9 mouse cellular contexts compared by ENCODE assay signal in genomic region chr9:37528225-37528970, GRCm38 (mm10). TPM values are rescaled to one million over a fixed set of nuclear protein-coding genes. Genes with fewer than 3 reads are reported as not detected.
DNase-seq lines count a peak whose midpoint lies in the region; ATAC-seq and TF ChIP-seq lines count a peak whose summit lies in the region.
"Had no signal": no experiment of that assay in that cellular context is flagged by ENCODE, and none has a peak within 500 bp of the region (broad histone marks: within the 10 kb centered on the region; RNA-seq: fewer than 3 reads in every experiment).

No protein-coding gene starts in this region.

- peaks cover 42% of the 10 kb centered on the region for H3K4me1 ChIP-seq in forebrain, embryonic 10.5 days
- H3K4me1 ChIP-seq in forebrain, embryonic 16.5 days (replicated peaks; ENCODE audit: control insufficient read depth, insufficient read depth, low read length): peaks cover 17% of the 10 kb centered on the region
- no peaks in the 10 kb centered on the region for H3K4me1 ChIP-seq in heart, postnatal 0 days (ENCODE audit: control insufficient read depth, insufficient read depth)
- H3K4me1 ChIP-seq in limb, embryonic 11.5 days (ENCODE audit: control insufficient read depth, insufficient read depth, low read length): peaks cover 17% of the 10 kb centered on the region
- H3K4me1 ChIP-seq in midbrain, postnatal 0 days (ENCODE audit: insufficient read depth, low read length): peaks cover 11% of the 10 kb centered on the region; the same call in 1 of the 2 replicates

- TF ChIP-seq EP300 in heart, postnatal 0 days (IDR thresholded peaks at IDR 0.05; ENCODE audit: low read depth): peak; percentile 94

- intact Hi-C loops in left cerebral cortex, postnatal 14 days (cut with DNase I): no loop called here

- H3K27ac ChIP-seq in forebrain, embryonic 10.5 days: no peak overlapping the region
- H3K27ac ChIP-seq in forebrain, embryonic 16.5 days (ENCODE audit: low read length): no peak overlapping the region
- peak overlapping the region; percentile 91 for H3K27ac ChIP-seq in heart, postnatal 0 days (ENCODE audit: low read depth)
- H3K27ac ChIP-seq in limb, embryonic 11.5 days (replicated peaks; ENCODE audit: low read depth, low read length): no peak overlapping the region
- H3K27ac ChIP-seq in midbrain, postnatal 0 days (ENCODE audit: low read depth, low read length): no peak overlapping the region

- no peak overlapping the region for H3K9ac ChIP-seq in forebrain, embryonic 16.5 days (replicated peaks; ENCODE audit: low read depth, low read length)
- peak overlapping the region; percentile 65 for H3K9ac ChIP-seq in heart, postnatal 0 days (replicated peaks; ENCODE audit: low read depth, low read length)
- no peak overlapping the region for H3K9ac ChIP-seq in limb, embryonic 11.5 days (ENCODE audit: low read length)
- no peak overlapping the region for H3K9ac ChIP-seq in midbrain, postnatal 0 days (replicated peaks; ENCODE audit: low read length, poor library complexity, severe bottlenecking)

- peaks cover 30% of the 10 kb centered on the region for H3K36me3 ChIP-seq in forebrain, embryonic 10.5 days (replicated peaks)
- H3K36me3 ChIP-seq in forebrain, embryonic 16.5 days (ENCODE audit: control insufficient read depth, insufficient read depth): peaks cover 2% of the 10 kb centered on the region; the same call in 1 of the 2 replicates
- peaks cover 2% of the 10 kb centered on the region; the same call in 1 of the 2 replicates for H3K36me3 ChIP-seq in heart, postnatal 0 days (replicated peaks; ENCODE audit: control insufficient read depth, insufficient read depth, low read length)
- H3K36me3 ChIP-seq in limb, embryonic 11.5 days (ENCODE audit: control insufficient read depth, insufficient read depth, low read length): no peaks in the 10 kb centered on the region
- H3K36me3 ChIP-seq in midbrain, postnatal 0 days (ENCODE audit: insufficient read depth, low read length): peaks cover 9% of the 10 kb centered on the region

- H3K27me3 ChIP-seq in forebrain, embryonic 10.5 days (ENCODE audit: poor library complexity, severe bottlenecking): peaks cover 84% of the 10 kb centered on the region
- peaks cover 46% of the 10 kb centered on the region for H3K27me3 ChIP-seq in forebrain, embryonic 16.5 days (replicated peaks; ENCODE audit: control insufficient read depth, insufficient read depth, low read length)
- H3K27me3 ChIP-seq in heart, postnatal 0 days (ENCODE audit: control insufficient read depth, insufficient read depth, low read length): peaks cover 15% of the 10 kb centered on the region; the same call in 1 of the 2 replicates
- H3K27me3 ChIP-seq in limb, embryonic 11.5 days (ENCODE audit: control insufficient read depth, insufficient read depth, low read length): peaks cover 60% of the 10 kb centered on the region
- peaks cover 30% of the 10 kb centered on the region for H3K27me3 ChIP-seq in midbrain, postnatal 0 days (ENCODE audit: insufficient read depth, low read length)

- H3K4me3 ChIP-seq in forebrain, embryonic 10.5 days: peak overlapping the region; percentile 46
- H3K4me3 ChIP-seq in forebrain, embryonic 16.5 days (replicated peaks; ENCODE audit: low read length): no peak overlapping the region
- H3K4me3 ChIP-seq in heart, postnatal 0 days (ENCODE audit: low read depth, low read length): peak overlapping the region; percentile 47
- H3K4me3 ChIP-seq in limb, embryonic 11.5 days (ENCODE audit: low read depth, low read length): peak overlapping the region; percentile 9; the same call in 1 of the 2 replicates
- peak overlapping the region; percentile 5; the same call in 1 of the 2 replicates for H3K4me3 ChIP-seq in midbrain, postnatal 0 days (ENCODE audit: low read depth, low read length)
- H3K4me3 ChIP-seq: erythroblast, embryonic 14.5 days had no signal

- no peak overlapping the region for H3K4me2 ChIP-seq in forebrain, embryonic 16.5 days (ENCODE audit: low read length)
- H3K4me2 ChIP-seq in heart, postnatal 0 days (ENCODE audit: low read depth, low read length): peak overlapping the region; percentile 74
- H3K4me2 ChIP-seq in limb, embryonic 11.5 days (ENCODE audit: low read depth, severe bottlenecking): no peak overlapping the region
- no peak overlapping the region for H3K4me2 ChIP-seq in midbrain, postnatal 0 days (ENCODE audit: low read depth, low read length, poor library complexity, severe bottlenecking)

- no peak for TF ChIP-seq CTCF in heart, postnatal 0 days (IDR thresholded peaks at IDR 0.05; ENCODE audit: low read depth)
- no peak for TF ChIP-seq CTCF in midbrain, postnatal 0 days (IDR thresholded peaks at IDR 0.05)

- peaks cover 7% of the 10 kb centered on the region; the same call in 1 of the 2 replicates for H3K9me3 ChIP-seq in forebrain, embryonic 10.5 days
- no peaks in the 10 kb centered on the region for H3K9me3 ChIP-seq in forebrain, embryonic 16.5 days (ENCODE audit: control insufficient read depth, low read length)
- no peaks in the 10 kb centered on the region for H3K9me3 ChIP-seq in heart, postnatal 0 days (replicated peaks; ENCODE audit: control insufficient read depth, low read length)
- H3K9me3 ChIP-seq in limb, embryonic 11.5 days (ENCODE audit: control insufficient read depth, low read length): no peaks in the 10 kb centered on the region
- H3K9me3 ChIP-seq in midbrain, postnatal 0 days (ENCODE audit: low read length): no peaks in the 10 kb centered on the region

- WGBS in forebrain, embryonic 10.5 days: 18% methylated on average over 9 of the region's 9 CpGs
- 31% methylated on average over 9 of the region's 9 CpGs for WGBS in forebrain, embryonic 16.5 days
- 37% methylated on average over 9 of the region's 9 CpGs for whole genome bisulfite sequencing in heart, postnatal 0 days
- WGBS in limb, embryonic 11.5 days: 20% methylated on average over 9 of the region's 9 CpGs
- WGBS in midbrain, postnatal 0 days: 36% methylated on average over 9 of the region's 9 CpGs

- DNase-seq in forebrain, embryonic 10.5 days (ENCODE audit: extremely low spot score, low spot score): no peak
- peak; percentile 39 for DNase-seq in heart, postnatal 0 days (ENCODE audit: low spot score)
- DNase-seq in limb, embryonic 11.5 days (ENCODE audit: low spot score): peak; percentile 23
- no peak for DNase-seq in midbrain, postnatal 0 days (ENCODE audit: low spot score)
- DNase-seq in MN1 (ENCODE audit: low spot score): no peak
- no peak for DNase-seq in left cerebral cortex, postnatal 14 days (ENCODE audit: low spot score in 2 of 2)
- no peak for DNase-seq in urinary bladder, postnatal 14 days (ENCODE audit: low spot score)

- no peak for ATAC-seq in forebrain, embryonic 16.5 days
- ATAC-seq in heart, postnatal 0 days (ENCODE audit: insufficient read depth, low read depth): no peak
- no peak for ATAC-seq in limb, embryonic 11.5 days (ENCODE audit: insufficient number of reproducible peaks, low FRiP score, low TSS enrichment, low read depth)
- no peak for ATAC-seq in midbrain, postnatal 0 days (ENCODE audit: low FRiP score)

RNA-seq across cellular contexts. Expression of gene Esam, which starts 0.5 kb away (rescaled TPM):
- 26.9 and 27.0 TPM in 2 replicates for polyA plus RNA-seq in forebrain, embryonic 10.5 days (2016; fragmentation: Nextera tagmentation; extraction: Ambion mirVana)
- polyA plus RNA-seq in forebrain, embryonic 16.5 days (2015; fragmentation: Nextera tagmentation; extraction: Ambion mirVana): 42.4 and 44.6 TPM in 2 replicates
- 115 and 117 TPM in 2 replicates for total RNA-seq in heart, postnatal 0 days (2014; rRNA removed; ENCODE audit: low replicate concordance)
- polyA plus RNA-seq in heart, postnatal 0 days (2015; fragmentation: Nextera tagmentation; extraction: Ambion mirVana): 82.6 and 83.4 TPM in 2 replicates
- polyA plus RNA-seq in limb, embryonic 11.5 days (2014; fragmentation: Nextera tagmentation; extraction: Ambion mirVana): 27.4 and 30.4 TPM in 2 replicates
- total RNA-seq in midbrain, postnatal 0 days (2014; rRNA removed): 29.1 and 39.3 TPM in 2 replicates
- 35.1 and 38.6 TPM in 2 replicates for polyA plus RNA-seq in midbrain, postnatal 0 days (2015; fragmentation: Nextera tagmentation; extraction: Ambion mirVana)
- total RNA-seq in left cerebral cortex, postnatal 14 days (2021): 10 to 100 TPM; 28.8 to 34.2 TPM
- polyA plus RNA-seq: erythroblast, embryonic 14.5 days had no signal

RNA-seq across cellular contexts. Expression of gene Vsig2, which starts 10.7 kb away (rescaled TPM):
- polyA plus RNA-seq in forebrain, embryonic 10.5 days (2016; fragmentation: Nextera tagmentation; extraction: Ambion mirVana): 0.29 and 0.47 TPM in 2 replicates
- 0.86 and 0.89 TPM in 2 replicates for polyA plus RNA-seq in forebrain, embryonic 16.5 days (2015; fragmentation: Nextera tagmentation; extraction: Ambion mirVana)
- 17.2 TPM in 1 of 2 replicates, not detected in the other for total RNA-seq in heart, postnatal 0 days (2014; rRNA removed; ENCODE audit: low replicate concordance)
- polyA plus RNA-seq in heart, postnatal 0 days (2015; fragmentation: Nextera tagmentation; extraction: Ambion mirVana): 1.4 and 1.5 TPM in 2 replicates
- 0.55 and 0.87 TPM in 2 replicates for polyA plus RNA-seq in limb, embryonic 11.5 days (2014; fragmentation: Nextera tagmentation; extraction: Ambion mirVana)
- 0.90 and 6.1 TPM in 2 replicates for total RNA-seq in midbrain, postnatal 0 days (2014; rRNA removed)
- 1.6 and 1.7 TPM in 2 replicates for polyA plus RNA-seq in midbrain, postnatal 0 days (2015; fragmentation: Nextera tagmentation; extraction: Ambion mirVana)
- 1 to 10 TPM; 2.8 TPM for total RNA-seq in left cerebral cortex, postnatal 14 days (2021)
- polyA plus RNA-seq: erythroblast, embryonic 14.5 days had no signal

RNA-seq across cellular contexts. Expression of gene Nrgn, which starts 24.3 kb away (rescaled TPM):
- polyA plus RNA-seq in forebrain, embryonic 10.5 days (2016; fragmentation: Nextera tagmentation; extraction: Ambion mirVana): 1.7 and 1.8 TPM in 2 replicates
- 19.0 and 25.9 TPM in 2 replicates for polyA plus RNA-seq in forebrain, embryonic 16.5 days (2015; fragmentation: Nextera tagmentation; extraction: Ambion mirVana)
- not detected in 2 replicates for total RNA-seq in heart, postnatal 0 days (2014; rRNA removed; ENCODE audit: low replicate concordance)
- 2.0 and 2.3 TPM in 2 replicates for polyA plus RNA-seq in heart, postnatal 0 days (2015; fragmentation: Nextera tagmentation; extraction: Ambion mirVana)
- polyA plus RNA-seq in limb, embryonic 11.5 days (2014; fragmentation: Nextera tagmentation; extraction: Ambion mirVana): 1.7 and 2.6 TPM in 2 replicates
- total RNA-seq in midbrain, postnatal 0 days (2014; rRNA removed): 35.7 and 58.1 TPM in 2 replicates
- polyA plus RNA-seq in midbrain, postnatal 0 days (2015; fragmentation: Nextera tagmentation; extraction: Ambion mirVana): 80.4 and 80.6 TPM in 2 replicates
- 1,000 to 10,000 TPM; 2,700 to 3,013 TPM for total RNA-seq in left cerebral cortex, postnatal 14 days (2021)

RNA-seq across cellular contexts. Expression of gene Siae, which starts 27.1 kb away (rescaled TPM):
- 5.6 and 6.5 TPM in 2 replicates for polyA plus RNA-seq in forebrain, embryonic 10.5 days (2016; fragmentation: Nextera tagmentation; extraction: Ambion mirVana)
- polyA plus RNA-seq in forebrain, embryonic 16.5 days (2015; fragmentation: Nextera tagmentation; extraction: Ambion mirVana): 9.2 and 9.4 TPM in 2 replicates
- total RNA-seq in heart, postnatal 0 days (2014; rRNA removed; ENCODE audit: low replicate concordance): 5.4 and 5.8 TPM in 2 replicates
- polyA plus RNA-seq in heart, postnatal 0 days (2015; fragmentation: Nextera tagmentation; extraction: Ambion mirVana): 6.4 and 9.3 TPM in 2 replicates
- polyA plus RNA-seq in limb, embryonic 11.5 days (2014; fragmentation: Nextera tagmentation; extraction: Ambion mirVana): 5.0 and 7.2 TPM in 2 replicates
- total RNA-seq in midbrain, postnatal 0 days (2014; rRNA removed): 15.2 and 15.8 TPM in 2 replicates
- 14.9 and 16.1 TPM in 2 replicates for polyA plus RNA-seq in midbrain, postnatal 0 days (2015; fragmentation: Nextera tagmentation; extraction: Ambion mirVana)
- 10 to 100 TPM; 14.4 to 19.2 TPM for total RNA-seq in left cerebral cortex, postnatal 14 days (2021)
- polyA plus RNA-seq: erythroblast, embryonic 14.5 days had no signal

RNA-seq across cellular contexts. Expression of gene Msantd2, which starts 39.3 kb away (rescaled TPM):
- 34.4 and 35.4 TPM in 2 replicates for polyA plus RNA-seq in forebrain, embryonic 10.5 days (2016; fragmentation: Nextera tagmentation; extraction: Ambion mirVana)
- polyA plus RNA-seq in forebrain, embryonic 16.5 days (2015; fragmentation: Nextera tagmentation; extraction: Ambion mirVana): 34.0 and 34.8 TPM in 2 replicates
- total RNA-seq in heart, postnatal 0 days (2014; rRNA removed; ENCODE audit: low replicate concordance): 3.8 and 5.3 TPM in 2 replicates
- polyA plus RNA-seq in heart, postnatal 0 days (2015; fragmentation: Nextera tagmentation; extraction: Ambion mirVana): 5.8 and 6.4 TPM in 2 replicates
- 34.1 and 35.6 TPM in 2 replicates for polyA plus RNA-seq in limb, embryonic 11.5 days (2014; fragmentation: Nextera tagmentation; extraction: Ambion mirVana)
- total RNA-seq in midbrain, postnatal 0 days (2014; rRNA removed): 37.0 and 55.1 TPM in 2 replicates
- 20.5 and 21.1 TPM in 2 replicates for polyA plus RNA-seq in midbrain, postnatal 0 days (2015; fragmentation: Nextera tagmentation; extraction: Ambion mirVana)
- 10 to 100 TPM; 19.2 to 28.3 TPM for total RNA-seq in left cerebral cortex, postnatal 14 days (2021)

Comparison
In these comparisons a context has a peak if more than half of its experiments do, and no peak if none do; other contexts are left out.
1. DNase-seq: peak in heart, postnatal 0 days (single experiment) and limb, embryonic 11.5 days (single experiment); none in forebrain, embryonic 10.5 days (single experiment), midbrain, postnatal 0 days (single experiment), MN1 (single experiment), left cerebral cortex, postnatal 14 days (0 of 2) and urinary bladder, postnatal 14 days (single experiment).